Mouse (Mus musculus) limb, embryonic 12.5 days (tissue): ENCODE measurements at regions not wholly inside any gene's neighbourhood (a gene's known extent, or its start where the extent isn't known, plus 50 kb on each side); places are given as distances from the start of the nearest gene placed in this dataset.

Source experiments
- ATAC-seq: fragments of 200-750 bp; cut with Nextera tagmentation; 2 replicates; pipeline ENCODE4 v1.8.0; 2017; ENCODE audit warnings: low read depth, moderate TSS enrichment; ENCODE audit not compliant: insufficient number of reproducible peaks, insufficient read depth, low FRiP score, low TSS enrichment
- H3K27ac ChIP-seq: fragments of 300-500 bp; sonication (generic); 2 replicates; pipeline ENCODE4 v1.5.1; 2016; ENCODE audit warnings: mild to moderate bottlenecking, moderate library complexity
- H3K27me3 ChIP-seq: fragments of 300-500 bp; sonication (generic); 2 replicates; pipeline ENCODE4 v1.6.1; 2016; ENCODE audit warnings: mild to moderate bottlenecking, moderate library complexity
- H3K36me3 ChIP-seq: fragments of 300-500 bp; sonication (generic); 2 replicates; pipeline ENCODE4 v1.6.1; 2016; ENCODE audit warnings: mild to moderate bottlenecking, moderate library complexity
- H3K4me1 ChIP-seq: fragments of 300-500 bp; sonication (generic); replicated peaks from 2 replicates; pipeline ENCODE4 v1.6.1; 2016
- H3K4me2 ChIP-seq: fragments of 300-500 bp; sonication (generic); 2 replicates; pipeline ENCODE4 v1.6.1; 2016; ENCODE audit warnings: mild to moderate bottlenecking, moderate library complexity
- H3K4me3 ChIP-seq: fragments of 300-500 bp; sonication (generic); replicated peaks from 2 replicates; pipeline ENCODE4 v1.5.1; 2016; ENCODE audit warnings: mild to moderate bottlenecking
- H3K9ac ChIP-seq: fragments of 300-500 bp; sonication (generic); replicated peaks from 2 replicates; pipeline ENCODE4 v1.6.1; 2016; ENCODE audit warnings: mild to moderate bottlenecking, moderate library complexity
- H3K9me3 ChIP-seq: fragments of 300-500 bp; sonication (generic); 2 replicates; pipeline ENCODE4 v1.6.1; 2016; ENCODE audit warnings: mild to moderate bottlenecking, moderate library complexity
- WGBS: fragments of 180-500 bp; shearing (Covaris S2); methylation state at CpG from one replicate; pipeline ENCODE4 v1.1.7; 2016; 5-methylcytosine and 5-hydroxymethylcytosine counted together

DNA sequence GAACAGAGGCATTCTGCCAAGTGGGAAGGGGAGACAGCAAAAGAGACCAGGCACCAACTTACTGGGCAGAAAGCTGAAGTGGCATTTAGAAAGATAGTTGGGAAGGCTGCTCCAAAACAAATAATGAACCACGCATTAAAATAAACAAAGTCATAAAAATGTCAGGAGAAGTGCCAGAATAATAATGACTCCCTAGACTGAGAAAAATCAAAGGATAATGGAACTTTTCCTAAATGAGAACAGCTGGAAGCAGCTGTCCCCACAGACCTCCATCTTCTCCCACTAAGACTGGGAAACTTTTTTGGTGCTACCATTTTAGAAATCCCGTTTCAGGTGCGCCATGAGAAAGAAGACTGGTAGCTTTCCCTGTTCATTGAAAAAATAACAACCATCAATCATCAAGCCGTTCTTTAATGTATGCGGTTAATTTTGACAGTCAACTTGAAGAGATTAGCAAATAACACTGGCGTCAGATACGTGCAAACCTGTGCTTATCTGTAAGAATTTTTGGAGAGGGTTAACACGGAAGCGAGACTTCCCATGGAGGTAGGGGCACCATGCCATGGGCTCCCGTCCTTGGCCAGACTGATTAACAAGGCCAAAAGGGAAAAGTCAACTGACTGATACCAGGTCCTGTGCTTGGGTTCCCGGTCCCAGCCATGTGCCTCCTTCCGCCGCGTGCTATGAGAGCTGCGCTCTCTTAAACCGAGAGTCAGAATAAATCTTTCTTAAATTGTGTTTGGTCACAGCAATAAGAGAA lies 286.1 kb upstream of the Id4 start:
- Histone ChIP-seq H3K9me3 (no peaks in the 10 kb centered on the region), H3K4me2 (no peak overlapping the region), H3K4me1 (no peaks in the 10 kb centered on the region), H3K9ac (no peak overlapping the region), H3K27ac (no peak overlapping the region), H3K4me3 (no peak overlapping the region), H3K36me3 (no peaks in the 10 kb centered on the region), H3K27me3 (no peaks in the 10 kb centered on the region)
- WGBS: 78% methylated on average over 16 of the region's 16 CpGs
- ATAC-seq: no peak

DNA sequence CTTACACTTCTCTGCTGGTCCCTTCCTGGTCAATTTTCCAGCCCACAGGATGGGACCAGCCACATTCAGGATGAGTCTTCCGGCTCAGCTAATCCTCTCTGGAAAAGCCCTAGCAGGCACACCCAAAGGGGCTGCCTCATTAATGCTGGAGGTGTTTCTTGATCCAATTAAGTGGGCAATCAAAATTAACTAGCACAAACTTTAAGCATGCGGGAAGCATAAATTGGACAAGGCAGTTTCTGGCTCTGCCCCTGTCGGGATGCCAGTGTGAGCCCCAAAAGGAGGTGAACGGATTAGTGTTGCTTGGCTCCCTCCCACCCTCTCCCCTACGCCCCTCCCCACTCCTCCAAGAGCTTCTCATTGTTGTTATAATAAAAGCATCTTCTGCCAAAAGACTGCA lies 262.5 kb upstream of the Id4 start:
- Histone ChIP-seq H3K9ac (no peak overlapping the region), H3K27ac (no peak overlapping the region), H3K9me3 (no peaks in the 10 kb centered on the region), H3K4me3 (no peak overlapping the region), H3K4me1 (0 out of 2 replicates have a peak, but pooled peaks cover 5% of the 10 kb centered on the region), H3K36me3 (no peaks in the 10 kb centered on the region), H3K4me2 (no peak overlapping the region), H3K27me3 (no peaks in the 10 kb centered on the region)
- no peak for ATAC-seq
- 32% methylated on average over 5 of the region's 5 CpGs for WGBS

DNA sequence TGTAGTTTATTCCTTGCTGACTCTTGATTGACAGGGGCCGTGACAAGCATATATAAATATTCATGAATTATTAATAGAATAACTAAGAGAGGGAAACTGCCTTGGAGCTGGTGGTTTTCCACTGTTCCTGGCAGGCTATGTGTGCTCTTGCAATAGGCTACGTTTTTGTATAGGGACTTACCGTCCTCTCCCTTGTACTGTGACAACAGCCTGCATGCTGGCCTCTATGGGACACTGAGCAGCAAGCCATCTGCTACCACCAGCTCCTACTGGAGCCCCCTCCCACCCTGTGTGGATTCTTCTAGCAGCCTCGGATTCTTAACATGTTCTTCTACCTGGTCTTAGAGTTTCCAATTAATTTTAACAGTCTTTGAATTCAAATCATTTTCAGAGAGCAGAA lies 261.6 kb upstream of the Id4 start:
- Histone ChIP-seq H3K9ac (no peak overlapping the region), H3K27ac (no peak overlapping the region), H3K36me3 (no peaks in the 10 kb centered on the region), H3K4me3 (no peak overlapping the region), H3K27me3 (no peaks in the 10 kb centered on the region), H3K4me2 (no peak overlapping the region), H3K4me1 (0 out of 2 replicates have a peak, but pooled peaks cover 5% of the 10 kb centered on the region), H3K9me3 (no peaks in the 10 kb centered on the region)
- no peak for ATAC-seq
- 83% methylated on average over 4 of the region's 4 CpGs for WGBS

DNA sequence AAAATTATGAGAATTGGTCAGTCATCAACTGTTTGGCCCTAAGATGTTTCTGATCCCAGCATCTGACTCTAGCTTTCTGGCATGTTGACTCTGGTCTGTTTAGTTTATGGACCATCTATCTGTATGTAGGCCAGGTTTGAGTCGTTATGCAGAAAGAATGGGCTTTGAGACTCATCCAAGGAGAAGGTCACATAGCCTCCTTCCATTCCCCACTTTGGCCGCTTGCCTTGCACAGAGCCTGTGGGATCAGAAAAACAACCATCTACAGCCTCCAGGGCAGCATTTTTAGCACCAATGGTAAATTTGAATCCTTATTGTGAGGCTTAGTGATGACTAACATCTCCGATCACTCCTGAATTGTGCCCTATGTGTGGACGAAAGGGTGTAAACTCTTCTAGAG lies 257.9 kb upstream of the Id4 start:
- no peak overlapping the region for H3K4me3 ChIP-seq
- WGBS: 89% methylated on average over 4 of the region's 4 CpGs

DNA sequence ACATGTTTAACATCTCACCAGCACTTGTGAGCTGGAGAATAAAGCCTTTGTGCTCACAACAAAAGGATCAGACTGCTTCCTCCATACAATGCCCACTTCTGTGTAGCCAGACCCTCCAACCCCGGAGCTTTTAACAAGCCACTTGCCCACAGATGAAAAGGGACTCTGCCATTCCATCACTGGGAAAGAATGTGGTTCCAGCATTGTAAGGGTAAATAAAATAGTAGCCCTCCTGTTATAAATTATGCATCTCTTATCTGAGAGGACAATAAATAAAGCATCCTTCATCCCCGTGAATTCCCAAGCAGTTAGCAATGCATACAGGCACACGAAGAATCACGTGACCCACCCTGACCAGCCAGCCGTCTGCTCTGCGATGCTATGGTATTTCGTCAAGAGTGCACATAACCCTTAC lies 247.7 kb upstream of the Id4 start:
- H3K9ac ChIP-seq: no peak overlapping the region
- H3K9me3 ChIP-seq: no peaks in the 10 kb centered on the region
- no peak overlapping the region for H3K4me2 ChIP-seq
- no peak for ATAC-seq
- H3K4me1 ChIP-seq: peaks cover 2% of the 10 kb centered on the region; the same call in 1 of the 2 replicates
- H3K4me3 ChIP-seq: no peak overlapping the region
- no peaks in the 10 kb centered on the region for H3K27me3 ChIP-seq
- no peak overlapping the region for H3K27ac ChIP-seq
- WGBS: 83% methylated on average over 7 of the region's 7 CpGs
- H3K36me3 ChIP-seq: no peaks in the 10 kb centered on the region

More for the DNA sequence above, 257.9 kb upstream of the Id4 start:
- no peak overlapping the region for H3K27ac ChIP-seq
- no peak for ATAC-seq
- H3K4me1 ChIP-seq: 0 out of 2 replicates have a peak, but pooled peaks cover 5% of the 10 kb centered on the region
- H3K27me3 ChIP-seq: no peaks in the 10 kb centered on the region
- no peak overlapping the region for H3K4me2 ChIP-seq
- H3K36me3 ChIP-seq: no peaks in the 10 kb centered on the region
- H3K9ac ChIP-seq: no peak overlapping the region
- no peaks in the 10 kb centered on the region for H3K9me3 ChIP-seq

DNA sequence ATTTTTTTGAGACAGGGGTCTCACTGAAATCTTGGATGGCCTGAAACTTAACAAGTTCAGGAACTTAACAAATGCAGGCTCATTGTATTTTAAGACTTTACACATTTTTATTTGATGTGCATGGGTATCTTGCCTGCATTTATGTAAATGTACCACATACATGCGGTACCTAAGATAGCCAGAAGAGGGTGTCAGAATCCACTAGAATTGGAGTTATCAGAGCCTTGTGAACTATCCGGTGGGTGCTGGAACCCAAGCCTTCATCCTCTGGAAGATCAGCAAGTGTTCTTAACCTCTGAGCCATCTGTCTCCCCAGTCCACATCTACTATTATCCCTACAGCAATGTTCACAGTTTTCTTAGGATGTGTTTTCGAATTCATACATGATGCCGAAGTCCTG lies 245.7 kb upstream of the Id4 start:
- Histone ChIP-seq H3K9me3 (no peaks in the 10 kb centered on the region), H3K9ac (no peak overlapping the region), H3K27me3 (no peaks in the 10 kb centered on the region), H3K27ac (no peak overlapping the region), H3K4me1 (peaks cover 6% of the 10 kb centered on the region; the same call in 1 of the 2 replicates), H3K36me3 (no peaks in the 10 kb centered on the region), H3K4me3 (no peak overlapping the region), H3K4me2 (no peak overlapping the region)
- 79% methylated on average over 4 of the region's 4 CpGs for WGBS
- no peak for ATAC-seq

DNA sequence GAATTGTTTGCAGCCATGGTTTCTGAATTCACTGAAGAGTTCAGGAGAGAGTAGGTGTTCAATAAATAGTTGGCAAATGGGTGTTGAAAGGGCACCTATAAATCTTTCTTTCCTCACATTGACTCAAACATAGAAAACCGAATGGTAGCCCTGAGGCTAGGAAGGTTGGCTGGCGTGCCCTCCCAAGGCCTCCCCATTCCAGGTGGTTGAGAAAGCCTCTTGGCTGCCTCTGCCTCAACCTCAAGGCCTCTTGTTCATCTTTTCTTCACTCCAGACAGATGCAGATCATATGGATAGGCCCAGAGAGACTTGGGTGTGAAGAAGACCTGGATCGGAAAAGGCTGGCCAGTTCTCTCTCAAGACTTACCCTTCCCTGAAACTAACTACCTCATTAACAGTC lies 245.0 kb upstream of the Id4 start:
- H3K4me1 ChIP-seq: peaks cover 6% of the 10 kb centered on the region; the same call in 1 of the 2 replicates
- no peak overlapping the region for H3K4me3 ChIP-seq
- H3K4me2 ChIP-seq: no peak overlapping the region
- no peak for ATAC-seq
- no peak overlapping the region for H3K27ac ChIP-seq
- H3K9ac ChIP-seq: no peak overlapping the region
- H3K27me3 ChIP-seq: no peaks in the 10 kb centered on the region
- H3K36me3 ChIP-seq: no peaks in the 10 kb centered on the region
- 51% methylated on average over 3 of the region's 3 CpGs for WGBS
- H3K9me3 ChIP-seq: no peaks in the 10 kb centered on the region

DNA sequence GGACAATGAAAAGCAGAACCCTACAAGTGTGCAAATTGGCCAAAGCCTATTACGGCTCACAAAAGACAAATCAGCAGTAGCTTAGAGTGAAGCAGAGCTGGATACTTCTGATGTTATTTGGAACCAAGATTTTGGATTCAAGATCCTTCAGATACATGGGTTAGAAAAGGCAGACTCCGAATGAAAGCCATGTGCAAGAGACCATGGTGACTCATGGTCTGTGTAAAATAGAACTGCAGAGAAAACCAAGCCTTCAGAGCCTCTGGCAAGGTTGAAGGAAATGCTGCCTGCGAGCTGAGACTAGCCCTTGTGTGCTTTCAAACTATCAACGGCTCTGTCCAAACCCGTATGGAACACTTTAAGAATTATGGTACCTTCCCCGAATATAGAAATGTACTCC lies 244.4 kb upstream of the Id4 start:
- Histone ChIP-seq H3K4me3 (no peak overlapping the region), H3K4me2 (no peak overlapping the region), H3K27ac (no peak overlapping the region), H3K9me3 (no peaks in the 10 kb centered on the region), H3K36me3 (no peaks in the 10 kb centered on the region), H3K27me3 (no peaks in the 10 kb centered on the region), H3K9ac (no peak overlapping the region), H3K4me1 (peaks cover 6% of the 10 kb centered on the region; the same call in 1 of the 2 replicates)
- ATAC-seq: no peak
- 82% methylated on average over 6 of the region's 6 CpGs for WGBS

DNA sequence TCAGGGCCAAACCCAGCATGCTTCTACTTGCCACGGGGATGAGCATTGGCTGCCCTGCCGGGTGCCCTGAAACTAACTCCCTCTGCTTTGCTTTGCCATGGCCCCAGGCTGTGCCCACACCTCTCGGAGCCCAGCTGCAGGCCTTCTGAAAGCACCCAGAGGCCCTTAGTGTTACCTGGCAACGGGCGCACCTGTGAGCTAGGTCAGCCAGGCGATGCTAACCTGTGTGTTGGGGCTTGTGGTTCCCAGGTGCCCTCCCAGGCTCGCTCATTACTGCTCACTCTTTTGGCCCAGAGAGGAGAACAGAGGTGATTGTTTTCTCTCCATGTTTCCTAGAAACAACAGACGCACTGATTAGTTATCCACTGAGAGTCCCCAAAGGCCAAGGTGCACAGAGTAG lies 243.4 kb upstream of the Id4 start:
- H3K27ac ChIP-seq: no peak overlapping the region

DNA sequence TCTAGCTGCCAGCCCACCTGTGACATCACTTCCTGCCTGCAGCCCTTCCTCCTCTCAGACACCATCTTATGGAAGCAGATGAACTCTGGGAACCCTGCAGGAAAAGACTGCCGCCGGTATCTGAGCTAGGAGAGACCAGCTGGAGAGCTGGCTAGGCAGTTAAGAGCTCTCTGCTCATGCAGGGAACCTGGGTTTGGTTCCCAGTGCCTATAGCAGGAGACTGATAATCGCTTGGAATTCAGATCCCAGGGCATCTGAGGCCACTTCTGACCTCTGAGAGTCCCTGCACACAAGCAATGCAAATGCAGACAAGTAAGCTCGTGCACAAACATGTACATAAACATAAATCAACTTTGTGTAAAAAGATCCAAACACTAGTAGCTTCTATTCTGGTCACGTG lies 242.4 kb upstream of the Id4 start:
- Histone ChIP-seq H3K9me3 (no peaks in the 10 kb centered on the region), H3K4me2 (no peak overlapping the region), H3K27ac (no peak overlapping the region), H3K36me3 (no peaks in the 10 kb centered on the region), H3K9ac (no peak overlapping the region), H3K27me3 (no peaks in the 10 kb centered on the region), H3K4me1 (peaks cover 6% of the 10 kb centered on the region; the same call in 1 of the 2 replicates), H3K4me3 (no peak overlapping the region)
- ATAC-seq: no peak
- WGBS: 60% methylated on average over 5 of the region's 5 CpGs

More for the DNA sequence above, 243.4 kb upstream of the Id4 start:
- H3K4me3 ChIP-seq: no peak overlapping the region
- H3K9ac ChIP-seq: no peak overlapping the region
- WGBS: 73% methylated on average over 8 of the region's 8 CpGs
- no peak overlapping the region for H3K4me2 ChIP-seq
- no peaks in the 10 kb centered on the region for H3K27me3 ChIP-seq
- H3K4me1 ChIP-seq: peaks cover 6% of the 10 kb centered on the region; the same call in 1 of the 2 replicates
- no peak for ATAC-seq
- no peaks in the 10 kb centered on the region for H3K36me3 ChIP-seq
- no peaks in the 10 kb centered on the region for H3K9me3 ChIP-seq

DNA sequence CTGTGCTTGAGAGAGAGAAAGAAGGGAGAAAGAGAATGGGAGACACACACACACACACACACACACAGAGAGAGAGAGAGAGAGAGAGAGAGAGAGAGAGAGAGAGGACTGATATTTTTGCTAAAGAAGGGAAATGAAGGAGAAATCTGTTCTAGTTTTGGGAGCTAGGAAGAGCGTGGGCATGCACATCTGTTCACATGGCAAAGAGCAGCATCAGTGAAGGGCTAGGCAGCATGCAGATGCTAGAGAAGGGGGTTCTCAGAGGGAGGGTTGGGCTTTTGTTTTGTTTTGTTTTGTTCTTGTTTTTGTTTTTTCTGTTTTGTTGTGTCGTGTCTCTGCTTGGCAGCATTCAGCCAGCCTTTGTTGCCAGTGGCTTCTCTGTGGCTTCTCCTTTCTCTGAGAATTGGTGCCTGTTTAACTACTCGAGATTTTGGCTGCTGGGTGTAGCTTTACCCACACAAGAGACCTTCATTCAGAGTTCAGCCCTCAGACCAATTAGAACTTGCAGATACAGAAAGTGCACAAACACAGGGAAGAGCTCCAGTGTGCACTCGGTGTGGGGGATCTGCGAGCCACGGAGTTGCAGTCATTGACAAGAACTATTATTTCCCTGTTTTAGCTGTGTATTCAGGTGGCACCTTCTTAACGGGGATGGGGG lies 237.9 kb upstream of the Id4 start:
- peaks cover 6% of the 10 kb centered on the region; the same call in 1 of the 2 replicates for H3K4me1 ChIP-seq
- no peak overlapping the region for H3K27ac ChIP-seq
- no peaks in the 10 kb centered on the region for H3K27me3 ChIP-seq
- H3K36me3 ChIP-seq: no peaks in the 10 kb centered on the region
- H3K4me2 ChIP-seq: no peak overlapping the region
- no peak overlapping the region for H3K9ac ChIP-seq
- no peaks in the 10 kb centered on the region for H3K9me3 ChIP-seq
- no peak for ATAC-seq
- H3K4me3 ChIP-seq: no peak overlapping the region
- 75% methylated on average over 7 of the region's 7 CpGs for WGBS
